Mouse (Mus musculus) thymus, postnatal 25 days (tissue): Measurements from ENCODE around the gene Polr3h.
"Not testable (repeated sequence)": the region's sequence is repeated elsewhere in the genome, so short reads cannot be mapped to it uniquely, and the experiment has no call there.

Experiments
- DNase-seq: peaks from one replicate; pipeline ENCODE4 v3.0.0; 2022

The Polr3h gene

GRCm38 (mm10) chr15:81915663-81916062 lies 10.4 kb downstream of the Polr3h start:
- DNase-seq, result no peak

DNA sequence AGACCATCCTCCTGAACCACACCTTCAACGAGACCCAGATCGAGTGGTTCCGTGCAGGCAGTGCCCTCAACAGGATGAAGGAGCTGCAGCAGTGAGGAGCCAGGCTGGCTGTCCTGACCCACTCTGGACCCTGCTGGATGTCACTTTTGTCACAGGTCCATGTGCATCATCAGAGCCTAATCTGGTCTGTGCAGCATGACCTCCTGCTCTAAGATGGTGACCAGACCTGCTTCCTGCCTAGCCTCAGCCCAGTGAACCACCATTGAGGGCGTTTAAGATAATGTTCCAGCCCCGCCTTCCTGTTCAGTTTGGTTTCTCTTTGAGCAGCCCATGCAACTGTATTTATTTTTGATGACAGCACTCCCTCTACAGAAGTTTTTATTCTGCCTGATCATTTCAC lies 11.4 kb downstream of the Polr3h start:
- DNase-seq, result no peak

- DNase-seq, result no peak
These were observed 13.5 kb downstream of the Polr3h start for GRCm38 (mm10) chr15:81912498-81912897.

GRCm38 (mm10) chr15:81908767-81909166 lies 17.3 kb downstream of the Polr3h start:
- not testable (repeated sequence) for DNase-seq

DNA sequence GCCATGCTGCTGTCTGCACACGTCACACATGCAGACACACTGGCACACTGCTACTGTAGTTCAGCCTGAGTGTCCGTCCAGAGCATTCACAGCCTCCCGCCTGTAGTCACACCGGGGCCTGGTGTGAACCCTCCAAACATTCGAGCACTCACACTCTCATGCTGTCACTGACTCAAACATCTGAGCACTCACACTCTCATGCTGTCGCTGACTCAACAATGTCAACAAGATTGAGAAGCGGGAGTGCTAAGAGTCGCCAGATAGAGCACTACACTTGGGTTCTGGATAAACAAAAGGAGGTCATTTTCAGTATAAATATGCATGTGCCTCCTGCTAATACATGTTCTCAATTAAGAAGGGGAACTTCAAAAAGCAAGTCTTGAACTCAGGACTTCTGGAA lies 18.1 kb downstream of the Polr3h start:
- DNase-seq, result no peak

DNA sequence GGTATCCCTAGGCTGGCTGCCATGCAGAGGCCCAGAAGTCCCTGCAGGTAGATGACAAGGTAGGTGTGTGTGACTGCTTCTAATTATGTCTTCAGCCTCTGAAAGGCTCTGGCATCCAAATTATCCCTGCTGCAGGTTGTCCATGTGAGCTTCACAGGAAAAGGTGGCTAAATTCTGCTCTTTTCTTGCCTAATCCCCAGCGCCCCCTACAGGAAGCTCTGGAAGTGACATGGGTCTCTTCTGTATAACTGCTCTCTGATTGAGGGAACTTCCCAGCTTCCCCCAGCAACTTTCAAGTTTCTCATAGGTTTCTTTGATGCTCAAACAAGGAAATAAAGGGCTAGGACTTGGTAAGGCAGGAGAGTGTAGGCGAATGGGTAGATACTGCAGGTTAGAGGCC lies 21.1 kb downstream of the Polr3h start:
- peak; percentile 74 for DNase-seq

DNA sequence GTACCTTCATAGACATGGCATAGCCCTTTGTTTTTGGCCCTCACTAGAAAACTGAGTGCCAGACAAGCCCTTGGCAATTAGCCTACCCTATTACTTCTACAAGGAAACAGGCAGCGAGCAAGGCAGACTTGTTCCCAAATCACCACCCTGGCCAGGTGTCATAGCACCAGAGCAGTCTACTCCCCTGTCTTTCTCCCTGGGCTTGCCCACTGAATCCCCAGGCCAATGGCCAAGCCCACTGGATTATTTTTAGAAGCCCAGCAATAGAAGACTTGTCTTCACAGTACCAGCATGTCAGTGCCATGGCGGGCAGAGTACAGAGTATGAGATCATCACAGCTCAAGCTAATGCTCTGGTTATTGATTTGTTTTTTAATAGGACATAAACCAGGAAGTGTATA lies 27.3 kb downstream of the Polr3h start:
- no peak for DNase-seq

- DNase-seq, result no peak
These were observed 28.3 kb downstream of the Polr3h start for GRCm38 (mm10) chr15:81897607-81898285.

- no peak for DNase-seq
These were observed 29.6 kb downstream of the Polr3h start for GRCm38 (mm10) chr15:81896407-81896806.

DNA sequence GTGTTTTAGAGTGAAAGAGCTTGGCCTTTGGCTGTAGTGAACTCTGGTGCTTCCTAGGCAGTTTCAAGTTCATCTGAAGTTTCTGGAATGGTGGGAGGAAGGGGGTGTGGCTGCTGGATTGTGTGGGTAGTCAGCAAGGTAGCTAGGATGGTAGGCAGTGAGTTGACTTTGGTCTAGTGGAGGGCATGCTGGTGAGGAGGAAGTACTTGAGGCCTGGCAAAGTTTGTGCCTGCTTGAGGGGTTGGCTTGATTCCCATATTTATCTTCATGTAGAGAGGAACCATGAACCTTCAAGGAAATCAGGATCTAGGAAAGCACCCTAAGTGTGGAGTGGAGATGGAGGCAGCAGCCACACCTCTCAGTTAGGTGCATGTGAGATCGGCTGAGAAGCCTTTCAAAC lies 32.0 kb downstream of the Polr3h start:
- no peak for DNase-seq

GRCm38 (mm10) chr15:81891822-81892580 lies 34.0 kb downstream of the Polr3h start:
- DNase-seq, result no peak

DNA sequence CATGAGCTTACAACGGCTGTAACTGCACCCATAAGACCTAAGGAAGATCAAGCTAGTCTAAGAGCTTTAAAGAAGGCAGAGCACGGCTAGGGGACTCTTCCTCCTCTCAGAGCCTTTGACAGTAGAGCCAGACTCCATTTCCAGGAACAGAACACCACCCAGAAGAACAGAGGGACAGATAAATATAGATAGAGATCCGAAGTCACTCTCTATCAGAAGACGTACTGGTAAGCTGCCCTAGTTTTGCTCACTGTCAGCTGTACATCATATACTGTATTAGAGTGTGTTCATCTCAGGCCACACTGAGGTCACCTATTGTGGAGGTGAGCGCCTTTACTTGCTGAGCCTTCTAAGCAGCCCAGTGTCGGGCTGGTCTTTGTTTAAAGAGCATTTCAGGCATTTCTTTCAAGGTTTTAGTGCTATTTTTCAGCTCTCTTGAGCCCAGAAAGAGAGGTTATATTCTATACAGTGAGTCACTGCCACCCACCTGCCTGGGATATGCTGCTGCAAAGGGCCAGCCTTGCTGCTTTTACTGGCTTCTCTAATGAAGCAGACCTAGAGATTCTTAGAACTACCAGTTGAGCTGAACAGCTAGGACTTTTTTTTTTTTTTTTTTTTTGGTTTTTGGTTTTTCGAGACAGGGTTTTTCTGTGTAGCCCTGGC lies 34.8 kb downstream of the Polr3h start:
- DNase-seq, result no peak

DNA sequence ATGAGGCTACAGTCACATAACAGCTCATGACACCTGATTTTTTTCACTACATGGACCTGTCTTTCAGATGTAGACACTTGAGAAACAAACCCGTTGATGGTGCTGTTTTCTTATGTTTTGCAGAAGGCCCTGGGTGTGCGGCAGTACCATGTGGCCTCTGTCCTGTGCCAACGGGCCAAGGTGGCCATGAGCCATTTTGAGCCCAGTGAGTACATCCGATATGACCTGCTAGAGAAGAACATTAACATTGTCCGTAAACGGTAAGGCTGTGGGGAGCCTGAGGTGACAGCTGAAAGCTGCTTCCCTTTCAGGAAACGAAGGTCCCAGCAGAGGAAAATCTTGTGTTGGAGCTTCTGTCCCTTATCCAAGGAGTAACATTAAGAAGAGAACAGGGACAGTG lies 36.9 kb downstream of the Polr3h start:
- DNase-seq, result no peak

GRCm38 (mm10) chr15:81886795-81887550 lies 39.1 kb downstream of the Polr3h start:
- no peak for DNase-seq

DNA sequence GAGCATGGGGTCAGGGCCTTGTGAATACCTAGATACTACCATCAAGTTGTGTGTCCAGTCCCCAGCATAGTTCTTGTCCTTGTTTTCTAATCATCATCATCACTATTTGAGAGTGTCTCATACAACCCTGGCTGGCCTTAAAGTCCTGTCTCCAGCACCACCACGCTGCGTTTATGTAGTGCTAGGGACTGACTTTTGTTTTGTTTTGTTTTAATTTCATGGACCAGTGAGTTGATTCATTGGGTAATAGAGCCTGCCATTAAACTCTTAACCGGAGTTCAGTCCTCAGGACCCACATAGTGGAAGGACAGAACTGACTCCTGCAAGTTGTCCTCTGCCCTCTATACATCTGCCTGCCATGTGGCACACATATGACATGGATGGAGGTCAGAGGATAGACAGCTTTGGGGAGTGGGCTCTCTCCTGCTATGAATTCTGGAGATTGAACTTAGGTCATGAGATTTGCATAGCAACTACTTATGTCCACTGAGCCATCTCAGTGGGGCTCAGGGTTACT lies 40.6 kb downstream of the Polr3h start:
- no peak for DNase-seq

GRCm38 (mm10) chr15:81882348-81882747 lies 43.7 kb downstream of the Polr3h start:
- no peak for DNase-seq

DNA sequence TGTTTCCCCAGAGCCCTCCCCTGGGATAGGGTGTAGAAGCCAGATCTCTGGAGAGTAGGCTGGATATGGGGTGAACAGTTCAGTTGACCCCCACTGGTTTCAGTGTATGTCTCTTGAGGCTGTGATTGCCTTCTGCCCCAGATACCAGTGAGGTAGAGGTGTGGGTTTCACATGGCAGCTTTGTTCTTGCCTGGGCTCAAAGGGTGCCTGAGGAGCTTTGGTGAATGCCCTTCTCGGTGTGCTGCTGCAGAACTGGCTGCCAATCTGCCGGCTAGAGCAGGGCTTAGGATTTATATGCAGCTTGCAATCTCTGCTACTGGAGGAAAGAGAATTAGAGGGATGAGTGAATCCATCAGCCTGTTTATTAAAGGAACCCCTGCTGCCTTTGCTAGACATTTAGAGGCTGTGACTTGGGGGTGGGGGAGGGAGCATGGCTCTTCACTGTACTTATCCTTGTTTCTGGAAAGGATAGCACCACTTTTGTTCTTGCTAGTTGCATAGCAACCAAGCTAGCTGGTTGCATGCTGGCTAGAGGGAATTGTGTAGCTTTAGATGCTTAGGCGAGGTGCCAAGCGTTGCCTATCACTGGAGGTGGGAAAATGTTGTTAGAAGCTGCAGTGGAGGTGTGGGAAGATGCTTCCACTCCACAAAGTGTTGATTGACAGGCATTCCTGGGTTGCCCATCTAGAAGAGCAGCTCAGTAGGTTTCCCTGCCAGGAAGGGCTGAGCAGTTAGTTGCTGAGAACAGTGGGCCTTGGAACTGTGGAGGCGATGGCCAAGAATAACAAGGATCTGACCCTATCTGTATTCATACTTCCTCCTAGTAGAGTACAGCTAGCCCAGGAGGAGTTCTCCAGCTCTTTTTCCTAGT lies 46.3 kb downstream of the Polr3h start:
- DNase-seq, result no peak

GRCm38 (mm10) chr15:81872262-81873136 lies 53.5 kb downstream of the Polr3h start, which contains the start of gene Aco2:
TSS of gene Aco2 (plus strand) at chr15:81872309.
- peak; percentile 100 for DNase-seq

- DNase-seq, result peak; percentile 82
These were observed 54.3 kb downstream of the Polr3h start, which contains the start of gene Phf5a for GRCm38 (mm10) chr15:81871604-81872261. TSS of gene Phf5a (minus strand) at chr15:81871911.

- no peak for DNase-seq
These were observed 56.1 kb downstream of the Polr3h start for GRCm38 (mm10) chr15:81869985-81870384.
